Mouse (Mus musculus) induced T-regulatory cell, adult 2 months (primary cell): ENCODE results near the gene Ctnnbip1.

Experiments used
- DNase-seq: peaks from one replicate; pipeline ENCODE4 v3.0.0-alpha.2; 2012; ENCODE audit warnings: low read depth

The Ctnnbip1 gene

GRCm38 (mm10) chr4:149561986-149562904, 44.2 kb downstream of the Ctnnbip1 start:
- peak; percentile 49 for DNase-seq

- DNase-seq = no peak
Observed at GRCm38 (mm10) chr4:149562905-149563347, 44.9 kb downstream of the Ctnnbip1 start.

- DNase-seq = no peak
Observed at GRCm38 (mm10) chr4:149563941-149564361, 45.9 kb downstream of the Ctnnbip1 start.

GRCm38 (mm10) chr4:149564452-149565407, 46.7 kb downstream of the Ctnnbip1 start:
- DNase-seq = no peak

- no peak for DNase-seq
Observed at GRCm38 (mm10) chr4:149567432-149568026, 49.5 kb downstream of the Ctnnbip1 start.

- DNase-seq = no peak
Observed at GRCm38 (mm10) chr4:149568622-149569021, 50.6 kb downstream of the Ctnnbip1 start.

GRCm38 (mm10) chr4:149569781-149570497, 51.9 kb downstream of the Ctnnbip1 start:
- no peak for DNase-seq

- no peak for DNase-seq
Observed at GRCm38 (mm10) chr4:149570498-149570863, 52.4 kb downstream of the Ctnnbip1 start.

- no peak for DNase-seq
Observed at GRCm38 (mm10) chr4:149571209-149571608, 53.2 kb downstream of the Ctnnbip1 start.

GRCm38 (mm10) chr4:149571651-149572149, 53.7 kb downstream of the Ctnnbip1 start:
- no peak for DNase-seq

- DNase-seq = no peak
Observed at GRCm38 (mm10) chr4:149572446-149572845, 54.4 kb downstream of the Ctnnbip1 start.

GRCm38 (mm10) chr4:149572851-149573250, 54.8 kb downstream of the Ctnnbip1 start:
- DNase-seq = no peak

GRCm38 (mm10) chr4:149574391-149574821, 56.4 kb downstream of the Ctnnbip1 start:
- no peak for DNase-seq

GRCm38 (mm10) chr4:149576061-149576460, 58.0 kb downstream of the Ctnnbip1 start:
- DNase-seq = no peak

GRCm38 (mm10) chr4:149576993-149577548, 59.0 kb downstream of the Ctnnbip1 start:
- no peak for DNase-seq

- no peak for DNase-seq
Observed at GRCm38 (mm10) chr4:149578085-149578681, 60.1 kb downstream of the Ctnnbip1 start.

GRCm38 (mm10) chr4:149578831-149579230, 60.8 kb downstream of the Ctnnbip1 start:
- DNase-seq = no peak

- no peak for DNase-seq
Observed at GRCm38 (mm10) chr4:149585236-149585635, 67.2 kb downstream of the Ctnnbip1 start.

GRCm38 (mm10) chr4:149586044-149586782, 68.2 kb downstream of the Ctnnbip1 start, which contains the start of gene Clstn1:
TSS of gene Clstn1 (plus strand) at chr4:149586468.
- peak; percentile 73 for DNase-seq
